Mouse (Mus musculus) R1 (cell line): ENCODE measurements around the gene Uhrf2.

Source experiments
- DNase-seq: peaks from one replicate; pipeline ENCODE4 v3.0.0-alpha.2; 2018; ENCODE audit warnings: low read depth, low spot score

The Uhrf2 gene

GRCm38 (mm10) chr19:30029894-30030635, at the start of gene Uhrf2:
TSS of gene Uhrf2 (plus strand) at chr19:30030513.
- peak; percentile 92 for DNase-seq

- DNase-seq, result no peak
Measured at GRCm38 (mm10) chr19:29984208-29985005, 45.9 kb upstream of the Uhrf2 start.

GRCm38 (mm10) chr19:29986464-29987091, 43.7 kb upstream of the Uhrf2 start:
- DNase-seq, result no peak

GRCm38 (mm10) chr19:30000406-30001365, 29.6 kb upstream of the Uhrf2 start:
- DNase-seq, result no peak

GRCm38 (mm10) chr19:30001550-30001949, 28.8 kb upstream of the Uhrf2 start:
- DNase-seq, result no peak

GRCm38 (mm10) chr19:30003621-30004020, 26.7 kb upstream of the Uhrf2 start, which contains the start of gene Trpd52l3:
TSS of gene Trpd52l3 (plus strand) at chr19:30003790.
- no peak for DNase-seq

GRCm38 (mm10) chr19:30006371-30006770, 23.9 kb upstream of the Uhrf2 start:
- DNase-seq, result peak; percentile 24

- no peak for DNase-seq
Measured at GRCm38 (mm10) chr19:30010520-30011296, 19.6 kb upstream of the Uhrf2 start.

GRCm38 (mm10) chr19:30014331-30014730, 16.0 kb upstream of the Uhrf2 start:
- DNase-seq, result no peak

GRCm38 (mm10) chr19:30016156-30016555, 14.2 kb upstream of the Uhrf2 start:
- no peak for DNase-seq

- peak; percentile 52 for DNase-seq
Measured at GRCm38 (mm10) chr19:30023419-30023818, 6.9 kb upstream of the Uhrf2 start.

GRCm38 (mm10) chr19:30029002-30029710, 1.2 kb upstream of the Uhrf2 start:
- DNase-seq, result peak; percentile 92

GRCm38 (mm10) chr19:30030636-30031467, 539 bp downstream of the Uhrf2 start:
- DNase-seq, result peak; percentile 41

- DNase-seq, result no peak
Measured at GRCm38 (mm10) chr19:30031468-30031931, 1.2 kb downstream of the Uhrf2 start.

- DNase-seq, result no peak
Measured at GRCm38 (mm10) chr19:30032206-30032605, 1.9 kb downstream of the Uhrf2 start.

GRCm38 (mm10) chr19:30035361-30035760, 5.0 kb downstream of the Uhrf2 start:
- no peak for DNase-seq

- DNase-seq, result no peak
Measured at GRCm38 (mm10) chr19:30043691-30044090, 13.4 kb downstream of the Uhrf2 start.

GRCm38 (mm10) chr19:30044630-30045029, 14.3 kb downstream of the Uhrf2 start:
- peak; percentile 39 for DNase-seq

GRCm38 (mm10) chr19:30045857-30046256, 15.5 kb downstream of the Uhrf2 start:
- DNase-seq, result peak; percentile 76
